Mouse (Mus musculus): Measurements from ENCODE around the gene Tff1. TPM values are rescaled to one million over a fixed set of nuclear protein-coding genes. Genes with fewer than 3 reads are reported as not detected.

The Tff1 gene
- polyA plus RNA-seq, 1 experiment from 2014 or later: not detected

GRCm38 (mm10) chr17:31193360-31193759 is 28.3 kb upstream of the Tff1 start:
- DNase-seq (ENCODE audit: low spot score): no peak
- no peak overlapping the region for H3K27ac ChIP-seq (replicated peaks; ENCODE audit: low read depth, low read length)
- H3K4me2 ChIP-seq (ENCODE audit: low read depth, low read length): no peak overlapping the region
- H3K4me1 ChIP-seq (ENCODE audit: control insufficient read depth, insufficient read depth, low read length): 0 out of 2 replicates have a peak, but pooled peaks cover 4% of the 10 kb centered on the region
- H3K27me3 ChIP-seq (replicated peaks; ENCODE audit: control insufficient read depth, insufficient read depth, low read length): no peaks in the 10 kb centered on the region
- ATAC-seq (ENCODE audit: low read depth): no peak
- 83% methylated on average over 9 of the region's 9 CpGs for WGBS
- no peaks in the 10 kb centered on the region for H3K9me3 ChIP-seq (ENCODE audit: control insufficient read depth, low read length)
- no peak overlapping the region for H3K4me3 ChIP-seq (ENCODE audit: low read depth, low read length)
- H3K9ac ChIP-seq (ENCODE audit: low read depth, low read length): no peak overlapping the region
- H3K36me3 ChIP-seq (ENCODE audit: control insufficient read depth, insufficient read depth, low read length): no peaks in the 10 kb centered on the region

DNA sequence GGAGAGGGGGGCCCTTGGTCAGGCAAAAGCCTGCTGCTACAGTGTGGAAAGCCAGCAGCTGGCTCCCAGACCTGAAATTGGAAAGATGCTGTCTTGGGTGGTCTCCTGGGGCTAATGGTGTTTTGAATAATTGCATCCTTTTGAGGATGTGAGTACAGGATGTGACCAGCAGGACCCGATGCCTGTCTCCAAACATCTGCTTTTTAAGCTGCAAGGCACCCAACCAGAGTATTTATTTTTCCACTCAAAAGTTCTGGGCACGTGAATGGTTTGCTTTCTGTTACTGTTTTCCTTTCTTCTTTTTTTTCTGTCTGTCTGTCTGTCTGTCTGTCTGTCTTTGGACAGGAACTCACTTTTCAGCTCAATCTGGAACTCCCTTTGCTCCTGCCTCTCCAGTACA is 27.6 kb upstream of the Tff1 start:
- 28% methylated on average over 2 of the region's 2 CpGs for WGBS
- Histone ChIP-seq H3K9me3 (ENCODE audit: control insufficient read depth, low read length) (no peaks in the 10 kb centered on the region), H3K9ac (ENCODE audit: low read depth, low read length) (no peak overlapping the region), H3K27ac (replicated peaks; ENCODE audit: low read depth, low read length) (no peak overlapping the region), H3K36me3 (ENCODE audit: control insufficient read depth, insufficient read depth, low read length) (no peaks in the 10 kb centered on the region), H3K4me2 (ENCODE audit: low read depth, low read length) (no peak overlapping the region), H3K4me1 (ENCODE audit: control insufficient read depth, insufficient read depth, low read length) (0 out of 2 replicates have a peak, but pooled peaks cover 4% of the 10 kb centered on the region), H3K27me3 (replicated peaks; ENCODE audit: control insufficient read depth, insufficient read depth, low read length) (no peaks in the 10 kb centered on the region), H3K4me3 (ENCODE audit: low read depth, low read length) (no peak overlapping the region)
- DNase-seq (ENCODE audit: low spot score) (no peak), ATAC-seq (ENCODE audit: low read depth) (no peak)

- no peak overlapping the region for H3K9ac ChIP-seq (ENCODE audit: low read depth, low read length)
- no peaks in the 10 kb centered on the region for H3K36me3 ChIP-seq (ENCODE audit: control insufficient read depth, insufficient read depth, low read length)
- no peaks in the 10 kb centered on the region for H3K9me3 ChIP-seq (ENCODE audit: control insufficient read depth, low read length)
- ATAC-seq (ENCODE audit: low read depth): no peak
- no peak overlapping the region for H3K27ac ChIP-seq (replicated peaks; ENCODE audit: low read depth, low read length)
- H3K4me3 ChIP-seq (ENCODE audit: low read depth, low read length): no peak overlapping the region
- 75% methylated on average over 8 of the region's 8 CpGs for WGBS
- H3K27me3 ChIP-seq (replicated peaks; ENCODE audit: control insufficient read depth, insufficient read depth, low read length): no peaks in the 10 kb centered on the region
- no peak overlapping the region for H3K4me2 ChIP-seq (ENCODE audit: low read depth, low read length)
- DNase-seq (ENCODE audit: low spot score): no peak
- 0 out of 2 replicates have a peak, but pooled peaks cover 4% of the 10 kb centered on the region for H3K4me1 ChIP-seq (ENCODE audit: control insufficient read depth, insufficient read depth, low read length)
Measured at GRCm38 (mm10) chr17:31191825-31192224, 26.7 kb upstream of the Tff1 start.

GRCm38 (mm10) chr17:31187370-31187769 is 22.3 kb upstream of the Tff1 start:
- Histone ChIP-seq H3K4me3 (ENCODE audit: low read depth, low read length) (no peak overlapping the region), H3K27ac (replicated peaks; ENCODE audit: low read depth, low read length) (no peak overlapping the region), H3K4me2 (ENCODE audit: low read depth, low read length) (no peak overlapping the region), H3K36me3 (ENCODE audit: control insufficient read depth, insufficient read depth, low read length) (no peaks in the 10 kb centered on the region), H3K9me3 (ENCODE audit: control insufficient read depth, low read length) (no peaks in the 10 kb centered on the region), H3K9ac (ENCODE audit: low read depth, low read length) (no peak overlapping the region), H3K27me3 (replicated peaks; ENCODE audit: control insufficient read depth, insufficient read depth, low read length) (no peaks in the 10 kb centered on the region), H3K4me1 (ENCODE audit: control insufficient read depth, insufficient read depth, low read length) (no peaks in the 10 kb centered on the region)
- WGBS: 21% methylated on average over 4 of the region's 4 CpGs
- peak; percentile 68; the same call in 1 of the 2 replicates for ATAC-seq (ENCODE audit: low read depth)
- DNase-seq (ENCODE audit: low spot score): peak; percentile 68

GRCm38 (mm10) chr17:31184269-31184990 is 19.4 kb upstream of the Tff1 start:
- Histone ChIP-seq H3K9ac (ENCODE audit: low read depth, low read length) (no peak overlapping the region), H3K9me3 (ENCODE audit: control insufficient read depth, low read length) (no peaks in the 10 kb centered on the region), H3K4me3 (ENCODE audit: low read depth, low read length) (no peak overlapping the region), H3K27me3 (replicated peaks; ENCODE audit: control insufficient read depth, insufficient read depth, low read length) (no peaks in the 10 kb centered on the region), H3K36me3 (ENCODE audit: control insufficient read depth, insufficient read depth, low read length) (no peaks in the 10 kb centered on the region), H3K27ac (replicated peaks; ENCODE audit: low read depth, low read length) (no peak overlapping the region), H3K4me2 (ENCODE audit: low read depth, low read length) (no peak overlapping the region), H3K4me1 (ENCODE audit: control insufficient read depth, insufficient read depth, low read length) (no peaks in the 10 kb centered on the region)
- ATAC-seq (ENCODE audit: low read depth): no peak
- 72% methylated on average over 12 of the region's 12 CpGs for WGBS
- DNase-seq (ENCODE audit: low spot score): no peak

DNA sequence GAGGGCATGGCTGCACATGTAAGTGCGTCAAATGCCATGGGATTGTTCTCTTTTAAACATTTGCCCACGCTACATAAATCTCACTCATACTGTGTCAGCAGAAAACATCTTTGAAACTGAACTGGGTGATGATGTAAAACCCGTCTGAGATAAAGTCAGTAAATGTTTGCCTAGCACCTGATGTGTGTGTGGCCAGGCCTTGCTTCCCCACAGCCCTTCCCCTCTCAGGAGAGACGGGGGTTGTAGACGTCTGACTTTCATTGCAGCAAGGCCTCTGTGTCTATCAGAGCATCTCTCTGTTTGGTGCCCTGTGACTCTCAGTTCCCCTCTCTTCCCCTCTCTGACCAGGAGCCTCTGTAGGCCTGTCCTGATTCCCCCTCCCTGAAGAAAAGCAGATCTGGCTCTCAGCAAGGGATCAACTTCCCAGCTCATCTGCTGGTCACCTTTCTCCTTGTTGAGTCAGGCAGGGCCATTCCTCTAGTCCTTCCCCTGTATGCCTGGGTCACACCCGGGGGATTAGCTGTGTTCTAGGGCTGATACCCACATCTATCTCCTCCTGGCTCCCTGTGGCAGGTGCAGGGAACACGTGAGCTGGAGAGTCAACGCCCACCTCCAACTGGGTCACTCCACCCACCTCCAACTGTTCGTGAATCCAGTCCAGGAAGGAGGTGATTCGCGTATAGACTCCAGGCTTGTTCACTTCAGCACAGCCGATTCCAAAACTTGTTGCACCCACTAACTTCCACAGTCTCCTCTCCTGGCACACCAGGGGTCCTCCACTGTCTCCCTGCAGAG is 18.3 kb upstream of the Tff1 start:
- no peak for ATAC-seq (ENCODE audit: low read depth)
- 65% methylated on average over 12 of the region's 12 CpGs for WGBS
- Histone ChIP-seq H3K9ac (ENCODE audit: low read depth, low read length) (no peak overlapping the region), H3K9me3 (ENCODE audit: control insufficient read depth, low read length) (no peaks in the 10 kb centered on the region), H3K27me3 (replicated peaks; ENCODE audit: control insufficient read depth, insufficient read depth, low read length) (no peaks in the 10 kb centered on the region), H3K4me3 (ENCODE audit: low read depth, low read length) (no peak overlapping the region), H3K4me1 (ENCODE audit: control insufficient read depth, insufficient read depth, low read length) (no peaks in the 10 kb centered on the region), H3K27ac (replicated peaks; ENCODE audit: low read depth, low read length) (no peak overlapping the region), H3K36me3 (ENCODE audit: control insufficient read depth, insufficient read depth, low read length) (no peaks in the 10 kb centered on the region), H3K4me2 (ENCODE audit: low read depth, low read length) (no peak overlapping the region)
- peak; percentile 14 for DNase-seq (ENCODE audit: low spot score)

DNA sequence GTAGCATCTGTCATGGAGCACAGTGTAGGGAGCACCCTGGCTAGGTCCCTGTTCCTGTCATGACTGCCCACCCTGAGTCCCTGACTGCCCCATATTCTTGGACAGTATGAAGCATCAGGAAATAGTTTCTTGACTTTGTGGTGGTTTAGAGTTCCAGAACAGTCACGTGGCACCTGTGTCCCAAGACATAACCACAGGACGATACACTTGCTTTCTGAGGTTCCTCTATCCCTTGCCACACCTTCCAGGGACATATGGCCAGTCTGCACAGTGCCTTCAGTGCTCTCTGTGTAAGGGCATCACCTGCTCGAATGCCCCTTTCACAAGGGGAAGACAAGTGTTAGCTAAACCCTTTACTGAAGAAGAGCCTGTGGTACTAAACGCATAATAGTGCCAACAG is 16.4 kb upstream of the Tff1 start:
- Histone ChIP-seq H3K4me3 (ENCODE audit: low read depth, low read length) (no peak overlapping the region), H3K9ac (ENCODE audit: low read depth, low read length) (no peak overlapping the region), H3K36me3 (ENCODE audit: control insufficient read depth, insufficient read depth, low read length) (no peaks in the 10 kb centered on the region), H3K4me2 (ENCODE audit: low read depth, low read length) (no peak overlapping the region), H3K9me3 (ENCODE audit: control insufficient read depth, low read length) (no peaks in the 10 kb centered on the region), H3K27ac (replicated peaks; ENCODE audit: low read depth, low read length) (no peak overlapping the region), H3K27me3 (replicated peaks; ENCODE audit: control insufficient read depth, insufficient read depth, low read length) (no peaks in the 10 kb centered on the region), H3K4me1 (ENCODE audit: control insufficient read depth, insufficient read depth, low read length) (no peaks in the 10 kb centered on the region)
- DNase-seq (ENCODE audit: low spot score): no peak
- 77% methylated on average over 4 of the region's 4 CpGs for WGBS
- no peak for ATAC-seq (ENCODE audit: low read depth)

GRCm38 (mm10) chr17:31176321-31176720 is 11.2 kb upstream of the Tff1 start:
- Histone ChIP-seq H3K4me3 (ENCODE audit: low read depth, low read length) (no peak overlapping the region), H3K27me3 (replicated peaks; ENCODE audit: control insufficient read depth, insufficient read depth, low read length) (no peaks in the 10 kb centered on the region), H3K36me3 (ENCODE audit: control insufficient read depth, insufficient read depth, low read length) (no peaks in the 10 kb centered on the region), H3K9me3 (ENCODE audit: control insufficient read depth, low read length) (no peaks in the 10 kb centered on the region), H3K9ac (ENCODE audit: low read depth, low read length) (no peak overlapping the region), H3K4me2 (ENCODE audit: low read depth, low read length) (no peak overlapping the region), H3K27ac (replicated peaks; ENCODE audit: low read depth, low read length) (no peak overlapping the region), H3K4me1 (ENCODE audit: control insufficient read depth, insufficient read depth, low read length) (no peaks in the 10 kb centered on the region)
- whole genome bisulfite sequencing: 92% methylated on average over 4 of the region's 4 CpGs
- DNase-seq (ENCODE audit: low spot score) (no peak), ATAC-seq (ENCODE audit: low read depth) (no peak)
